Mouse (Mus musculus) ovary, postnatal 10 days (tissue): ENCODE results near the gene Gsk3b.

Experiments used
- DNase-seq: peaks from one replicate; pipeline ENCODE4 v3.0.0; 2022; ENCODE audit warnings: low spot score

Gsk3b gene

GRCm38 (mm10) chr16:38283300-38283699, 194.5 kb downstream of the Gsk3b start:
- DNase-seq, result no peak

GRCm38 (mm10) chr16:38285801-38286200, 197.0 kb downstream of the Gsk3b start:
- no peak for DNase-seq

- DNase-seq, result no peak
These were observed 197.7 kb downstream of the Gsk3b start for GRCm38 (mm10) chr16:38286541-38286940.

GRCm38 (mm10) chr16:38287357-38287756, 198.6 kb downstream of the Gsk3b start:
- no peak for DNase-seq

- no peak for DNase-seq
These were observed 199.0 kb downstream of the Gsk3b start for GRCm38 (mm10) chr16:38287762-38288161.

- DNase-seq, result no peak
These were observed 200.1 kb downstream of the Gsk3b start for GRCm38 (mm10) chr16:38288851-38289250.

GRCm38 (mm10) chr16:38290151-38290550, 201.3 kb downstream of the Gsk3b start:
- DNase-seq, result no peak

GRCm38 (mm10) chr16:38294685-38295348, 206.0 kb downstream of the Gsk3b start, which contains the start of gene Nr1i2:
Nr1i2 (minus strand) TSS chr16:38294824.
- DNase-seq, result no peak

GRCm38 (mm10) chr16:38295349-38295930, 206.6 kb downstream of the Gsk3b start:
- DNase-seq, result no peak
